ENCODE assay signal across 13 mouse cellular contexts in the genomic region with DNA sequence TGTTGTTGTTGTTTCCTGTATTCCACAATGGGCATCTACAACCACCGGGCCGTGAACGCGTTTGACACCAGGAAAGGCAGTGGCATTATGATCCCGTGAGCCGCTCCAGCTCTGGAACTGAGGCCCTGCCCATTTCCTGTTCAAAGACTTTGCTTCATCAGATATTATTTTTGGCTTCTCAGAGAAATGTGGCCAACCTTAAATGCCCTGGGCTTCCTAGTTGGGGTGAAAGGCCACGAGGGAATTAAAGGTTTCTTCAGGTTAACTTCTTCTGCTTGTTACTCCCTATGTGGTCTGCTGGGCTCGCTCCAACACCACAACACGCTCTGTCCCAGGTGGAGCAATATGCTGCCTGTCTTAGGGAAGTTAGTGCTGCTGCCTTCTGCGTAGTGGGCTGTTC.
A peak's percentile ranks its signal among the peaks of the same experiment; 100 is the strongest.
DNase-seq lines count a peak whose midpoint lies in the region; ATAC-seq and TF ChIP-seq lines count a peak whose summit lies in the region.
"Had no signal": no experiment of that assay in that cellular context is flagged by ENCODE, and none has a peak within 500 bp of the region (broad histone marks: within the 10 kb centered on the region; RNA-seq: fewer than 3 reads in every experiment).

No protein-coding gene starts in this region.

- no peak overlapping the region for H3K4me2 ChIP-seq in kidney, embryonic 15.5 days
- no peak overlapping the region for H3K4me2 ChIP-seq in midbrain, embryonic 14.5 days (ENCODE audit: low read length)
- H3K4me2 ChIP-seq: liver, embryonic 15.5 days; midbrain, embryonic 13.5 days had no signal

- peaks cover 9% of the 10 kb centered on the region for H3K4me1 ChIP-seq in kidney, embryonic 15.5 days
- H3K4me1 ChIP-seq in embryonic fibroblast, embryonic 13.5 days (ENCODE audit: control insufficient read depth, insufficient read depth, low read length) = no peaks in the 10 kb centered on the region
- H3K4me1 ChIP-seq in midbrain, embryonic 14.5 days (ENCODE audit: control insufficient read depth, insufficient read depth, low read length) = no peaks in the 10 kb centered on the region
- H3K4me1 ChIP-seq: liver, embryonic 15.5 days had no signal

- no peaks in the 10 kb centered on the region for H3K9me3 ChIP-seq in kidney, embryonic 15.5 days (replicated peaks)
- no peaks in the 10 kb centered on the region for H3K9me3 ChIP-seq in midbrain, embryonic 14.5 days (ENCODE audit: control insufficient read depth, low read length)
- H3K9me3 ChIP-seq: hindbrain, embryonic 10.5 days; liver, embryonic 15.5 days; midbrain, embryonic 13.5 days had no signal

- 63% methylated on average over 10 of the region's 10 CpGs for WGBS in kidney, embryonic 15.5 days
- WGBS in midbrain, embryonic 14.5 days = 83% methylated on average over 10 of the region's 10 CpGs

- no peak overlapping the region for H3K9ac ChIP-seq in kidney, embryonic 15.5 days
- no peak overlapping the region for H3K9ac ChIP-seq in midbrain, embryonic 14.5 days (replicated peaks; ENCODE audit: low read length)
- H3K9ac ChIP-seq: liver, embryonic 15.5 days; midbrain, embryonic 13.5 days had no signal

- peak; percentile 35 for DNase-seq in adrenal gland, adult 2 months
- DNase-seq in adrenal gland, postnatal 4 days (ENCODE audit: low spot score in 2 of 2) = no peak
- DNase-seq in kidney, adult 18-20 months = peak; percentile 36
- peak; percentile 44 for DNase-seq in kidney, postnatal 10 days
- no peak for DNase-seq in spleen, postnatal 10 days (ENCODE audit: low spot score in 2 of 2)
- no peak for DNase-seq in midbrain, embryonic 14.5 days
- DNase-seq: cerebellum, adult 2 months had no signal

- ATAC-seq in kidney, embryonic 15.5 days (replicated peaks; ENCODE audit: low FRiP score) = no peak
- ATAC-seq in midbrain, embryonic 14.5 days (ENCODE audit: low FRiP score, low TSS enrichment) = no peak
- ATAC-seq: midbrain, embryonic 13.5 days had no signal

- TF ChIP-seq POLR2A in embryonic fibroblast, embryonic 13.5 days (IDR thresholded peaks at IDR 0.05; ENCODE audit: low read depth, low read length) = no peak

- no peak for TF ChIP-seq CTCF in embryonic fibroblast, embryonic 13.5 days (IDR thresholded peaks at IDR 0.05; ENCODE audit: borderline replicate concordance, insufficient read depth, low read length)

- H3K36me3 ChIP-seq in kidney, embryonic 15.5 days = no peaks in the 10 kb centered on the region
- H3K36me3 ChIP-seq in midbrain, embryonic 14.5 days (ENCODE audit: control insufficient read depth, insufficient read depth, low read length) = no peaks in the 10 kb centered on the region
- H3K36me3 ChIP-seq: G1E; hindbrain, embryonic 10.5 days; liver, embryonic 15.5 days; midbrain, embryonic 13.5 days had no signal

- H3K4me3 ChIP-seq in kidney, embryonic 15.5 days (replicated peaks) = no peak overlapping the region
- H3K4me3 ChIP-seq in embryonic fibroblast, embryonic 13.5 days (ENCODE audit: insufficient read depth, low read length) = no peak overlapping the region
- no peak overlapping the region for H3K4me3 ChIP-seq in midbrain, embryonic 14.5 days (replicated peaks; ENCODE audit: low read depth, low read length)
- H3K4me3 ChIP-seq: hindbrain, embryonic 10.5 days; liver, embryonic 15.5 days; midbrain, embryonic 13.5 days had no signal

- H3K27ac ChIP-seq in kidney, embryonic 15.5 days = no peak overlapping the region
- peak overlapping the region; percentile 35 for H3K27ac ChIP-seq in embryonic fibroblast, embryonic 13.5 days (ENCODE audit: insufficient read depth, low read length)
- H3K27ac ChIP-seq in midbrain, embryonic 14.5 days (replicated peaks; ENCODE audit: low read depth, low read length) = no peak overlapping the region
- H3K27ac ChIP-seq: liver, embryonic 15.5 days; midbrain, embryonic 13.5 days had no signal

- H3K27me3 ChIP-seq in kidney, embryonic 15.5 days = no peaks in the 10 kb centered on the region
- H3K27me3 ChIP-seq in midbrain, embryonic 14.5 days (ENCODE audit: control insufficient read depth, insufficient read depth, low read length) = no peaks in the 10 kb centered on the region
- H3K27me3 ChIP-seq: liver, embryonic 15.5 days; midbrain, embryonic 13.5 days had no signal

Comparison
In these comparisons a context has a peak if more than half of its experiments do, and no peak if none do; other contexts are left out.
1. DNase-seq: peak in adrenal gland, adult 2 months (single experiment), kidney, adult 18-20 months (single experiment) and kidney, postnatal 10 days (single experiment); none in adrenal gland, postnatal 4 days (0 of 2), spleen, postnatal 10 days (0 of 2) and midbrain, embryonic 14.5 days (single experiment).